Mouse (Mus musculus) heart, postnatal 4 days (tissue): ENCODE data around the gene Heg1. TPM values are rescaled to one million over a fixed set of nuclear protein-coding genes. Genes with fewer than 3 reads are reported as not detected.

Experiments
- DNase-seq: peaks from one replicate; pipeline ENCODE4 v3.0.0; 2021
- total RNA-seq, 2 experiments: library from RNA; stranded (reverse); gene quantifications; 2 replicates each; pipeline ENCODE4 v1.2.3; 2021

The Heg1 gene
- total RNA-seq, 2 experiments from 2014 or later: 226 to 240 TPM

GRCm38 (mm10) chr16:33775733-33776335 lies 91.7 kb downstream of the Heg1 start:
- no peak for DNase-seq

DNA sequence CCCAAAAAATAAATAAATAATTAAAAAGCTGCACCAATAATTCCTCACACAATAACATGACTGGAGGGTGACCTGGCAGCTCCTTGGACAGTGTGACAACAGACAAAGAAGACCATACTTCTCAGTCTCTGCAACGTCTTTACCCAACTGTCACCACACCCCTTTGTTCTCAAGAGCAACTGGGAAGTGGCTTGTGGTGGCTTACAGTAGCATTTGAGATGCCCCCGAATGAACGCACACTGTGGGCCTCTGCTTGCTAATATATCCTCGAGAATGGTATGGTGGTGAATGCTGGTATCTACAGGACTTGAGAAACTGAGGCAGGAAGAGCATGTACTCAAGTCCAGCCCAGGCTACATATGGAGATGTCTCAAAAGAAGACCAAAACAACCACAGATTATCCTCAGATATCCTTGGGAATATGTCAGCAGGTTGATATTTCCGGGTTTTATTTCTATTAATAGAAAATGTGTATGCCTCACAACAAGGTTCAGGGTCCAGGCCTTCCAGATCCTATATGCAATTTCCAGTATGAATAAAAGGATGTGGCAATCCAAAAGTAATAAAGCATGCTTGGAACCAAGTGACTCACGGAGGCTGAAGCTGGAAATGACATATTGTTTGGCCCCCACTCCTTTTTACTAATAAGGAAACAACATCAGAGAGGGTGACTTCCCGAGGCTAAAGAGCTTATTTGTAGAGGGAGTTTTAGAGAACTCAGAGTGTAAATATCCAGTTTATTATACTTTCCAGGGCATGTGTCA lies 92.8 kb downstream of the Heg1 start:
- no peak for DNase-seq

- no peak for DNase-seq
These were observed 93.4 kb downstream of the Heg1 start for GRCm38 (mm10) chr16:33777607-33778006.

- DNase-seq: no peak
These were observed 97.9 kb downstream of the Heg1 start for GRCm38 (mm10) chr16:33781789-33782728.

DNA sequence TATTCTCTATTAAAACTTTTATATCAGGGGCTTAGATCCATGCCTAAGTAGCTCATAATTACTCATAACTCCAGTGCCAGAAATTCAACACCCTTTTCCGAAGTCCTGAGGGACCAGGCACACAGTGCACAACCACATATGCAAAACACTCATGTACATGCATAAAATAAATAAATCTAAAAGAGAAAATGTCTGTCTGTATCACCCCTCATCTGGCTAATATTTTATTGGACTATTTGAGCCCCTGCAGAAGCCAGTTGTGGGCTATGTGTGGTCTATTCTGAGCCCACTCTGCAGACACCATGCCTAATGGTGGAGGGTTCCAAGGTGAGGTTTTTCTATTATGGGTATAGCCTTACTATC lies 98.5 kb downstream of the Heg1 start:
- DNase-seq: no peak

- no peak for DNase-seq
These were observed 100.4 kb downstream of the Heg1 start for GRCm38 (mm10) chr16:33784547-33784946.

- no peak for DNase-seq
These were observed 101.0 kb downstream of the Heg1 start for GRCm38 (mm10) chr16:33785092-33785704.

DNA sequence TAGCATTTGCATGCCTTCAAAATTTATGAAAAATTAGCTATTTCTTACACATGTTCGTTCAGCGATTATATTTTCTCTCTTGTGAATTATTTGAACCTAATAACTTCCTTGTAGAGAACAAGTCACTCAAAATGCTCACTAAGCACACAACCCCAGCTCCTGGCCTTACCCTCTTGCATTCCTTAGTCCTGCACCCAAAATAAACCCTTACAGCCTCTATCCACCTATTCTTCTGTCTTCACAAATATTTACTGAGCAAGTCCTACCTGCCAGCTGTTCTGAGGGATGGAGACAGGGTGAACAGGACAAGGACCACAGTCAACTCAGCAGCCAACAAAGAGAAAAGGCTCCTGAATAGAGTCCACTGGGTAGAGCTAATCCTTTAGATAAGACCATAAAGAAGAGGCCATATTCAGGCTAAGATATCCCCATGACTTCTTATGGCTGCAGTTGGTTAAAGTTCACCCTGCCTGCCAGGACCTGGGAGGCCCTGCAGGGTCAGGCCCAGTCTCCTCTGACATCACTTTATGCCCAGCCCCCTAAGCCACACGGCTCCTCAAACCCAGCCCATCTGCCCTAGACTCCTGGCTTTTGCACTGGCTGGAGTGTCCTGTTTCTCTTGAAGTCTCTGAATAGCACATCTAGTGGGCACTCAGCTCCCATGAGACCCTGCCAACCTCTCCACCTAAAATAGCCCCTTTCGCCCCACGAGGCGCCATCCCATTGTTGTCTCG lies 102.7 kb downstream of the Heg1 start:
- no peak for DNase-seq

- no peak for DNase-seq
These were observed 109.9 kb downstream of the Heg1 start, which contains the start of gene Muc13 for GRCm38 (mm10) chr16:33793846-33794791. Gene Muc13, plus strand, starts transcription at chr16:33794037.

GRCm38 (mm10) chr16:33795106-33795505 lies 110.9 kb downstream of the Heg1 start:
- no peak for DNase-seq

DNA sequence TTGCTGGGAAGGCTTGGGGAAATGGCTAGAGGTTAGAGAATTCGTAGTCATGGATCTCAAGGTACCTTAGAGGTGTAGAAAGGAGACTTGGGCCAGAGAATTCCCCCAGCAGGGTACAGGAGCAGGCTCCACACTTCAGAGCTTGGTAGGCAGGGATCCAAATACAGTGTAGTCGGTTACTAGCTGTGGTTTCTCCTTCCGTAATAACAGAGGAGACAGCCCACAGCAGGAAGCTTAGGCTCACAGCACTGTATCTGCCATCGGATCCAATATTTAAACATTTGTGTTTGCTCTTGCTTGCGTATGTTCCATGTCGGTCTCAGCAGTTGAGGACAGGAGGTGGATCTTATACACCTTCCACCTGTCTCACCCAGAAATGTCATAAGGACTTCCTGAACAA lies 111.7 kb downstream of the Heg1 start:
- no peak for DNase-seq

- no peak for DNase-seq
These were observed 112.6 kb downstream of the Heg1 start for GRCm38 (mm10) chr16:33796756-33797155.

DNA sequence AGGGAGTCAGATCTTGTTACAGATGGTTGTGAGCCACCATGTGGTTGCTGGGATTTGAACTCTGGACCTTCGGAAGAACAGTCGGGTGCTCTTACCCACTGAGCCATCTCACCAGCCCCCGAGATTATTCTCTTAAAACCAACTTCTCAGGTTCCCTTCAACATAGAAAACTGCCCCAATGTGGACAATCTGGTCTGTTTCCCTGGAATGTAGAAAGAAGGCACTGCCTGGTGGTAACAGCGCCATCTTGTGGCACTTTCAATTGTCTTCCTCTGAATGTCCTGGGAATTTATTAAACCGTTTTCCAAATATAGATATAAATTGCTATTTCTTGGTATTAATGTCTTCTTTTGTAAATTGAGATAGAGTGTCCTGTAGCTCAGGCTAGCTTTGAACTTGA lies 113.7 kb downstream of the Heg1 start:
- peak; percentile 77 for DNase-seq

GRCm38 (mm10) chr16:33810002-33810401 lies 125.8 kb downstream of the Heg1 start:
- DNase-seq: no peak

DNA sequence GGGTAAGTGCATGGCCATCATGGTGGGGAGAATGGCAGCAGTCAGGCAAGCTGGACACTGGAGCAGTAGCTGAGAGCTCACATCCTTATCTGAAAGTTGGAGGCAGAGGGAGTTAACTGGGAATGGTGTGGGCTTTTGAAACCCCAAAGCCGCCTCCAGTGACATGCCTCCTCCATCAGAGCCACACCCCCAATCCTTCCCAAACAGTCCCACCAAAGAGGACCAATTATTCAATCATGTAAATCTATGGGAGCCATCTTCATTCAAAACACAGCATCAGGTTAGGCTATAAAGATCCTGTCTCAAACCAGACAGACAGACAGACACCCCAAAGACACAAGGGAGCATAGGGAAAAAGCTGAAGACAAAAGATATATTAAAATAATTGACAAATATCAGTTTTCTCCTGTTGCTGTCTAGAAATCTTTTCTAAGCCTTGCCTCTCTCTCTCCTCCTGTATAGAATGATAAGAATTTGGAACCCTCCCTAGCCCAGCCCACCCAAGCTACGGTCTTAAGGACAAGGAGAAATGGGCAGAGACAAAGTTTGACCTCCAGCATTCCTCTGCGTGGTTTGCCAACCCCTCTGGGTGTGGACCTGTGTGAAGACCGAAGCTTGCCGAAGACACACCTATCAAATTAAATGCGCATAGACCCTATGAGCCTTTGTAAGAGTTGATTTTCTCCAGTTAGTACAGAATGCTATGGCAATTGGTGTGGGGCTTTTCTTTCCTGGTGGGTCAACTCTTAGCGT lies 134.4 kb downstream of the Heg1 start:
- no peak for DNase-seq

GRCm38 (mm10) chr16:33820269-33821178 lies 136.4 kb downstream of the Heg1 start:
- peak; percentile 94 for DNase-seq
